Comparison of ENCODE assay signal across 24 mouse cellular contexts in the genomic region with DNA sequence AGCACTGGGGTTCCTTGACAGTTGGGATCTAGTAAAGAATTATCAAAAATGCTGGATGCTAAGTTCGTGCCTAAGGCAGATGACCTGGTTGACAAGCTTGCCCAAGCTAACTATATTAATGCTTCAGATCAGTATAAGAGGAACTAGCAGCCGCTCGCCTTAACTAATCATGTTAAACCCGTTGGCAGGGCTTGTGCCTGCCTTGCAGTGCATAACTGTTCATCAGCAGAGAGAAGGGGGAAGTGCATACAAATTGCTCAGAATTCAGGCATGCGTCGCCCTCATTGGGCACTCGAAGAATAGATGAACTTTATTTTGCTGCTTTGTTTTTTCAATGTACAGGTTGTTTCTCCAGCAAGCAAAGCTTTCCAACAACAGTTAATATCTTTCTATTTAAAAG.
"Had no signal": no experiment of that assay in that cellular context is flagged by ENCODE, and none has a peak within 500 bp of the region (broad histone marks: within the 10 kb centered on the region; RNA-seq: fewer than 3 reads in every experiment).

No protein-coding gene starts in this region.

- H3K27me3 ChIP-seq: heart, embryonic 12.5 days; kidney, embryonic 15.5 days; limb, embryonic 13.5 days; limb, embryonic 15.5 days; liver, embryonic 12.5 days had no signal

- H3K4me1 ChIP-seq: heart, embryonic 10.5 days; heart, embryonic 12.5 days; hindbrain, embryonic 13.5 days; hindbrain, embryonic 15.5 days; kidney, embryonic 15.5 days; limb, embryonic 13.5 days; limb, embryonic 15.5 days; liver, embryonic 12.5 days had no signal

- DNase-seq: gastrocnemius, postnatal 14 days; gastrocnemius, postnatal 36 days; heart, adult 18-20 months; heart, postnatal 10 days; heart, postnatal 4 days; kidney, adult 11 months; kidney, adult 2 months; kidney, adult 9 months; kidney, postnatal 14 days; kidney, postnatal 36 days; layer of hippocampus, adult 9-11 months; layer of hippocampus, postnatal 36 days; left cerebral cortex, postnatal 4 days had no signal

- H3K9ac ChIP-seq: heart, embryonic 12.5 days; hindbrain, embryonic 13.5 days; hindbrain, embryonic 15.5 days; kidney, embryonic 15.5 days; limb, embryonic 13.5 days; limb, embryonic 15.5 days; liver, embryonic 12.5 days had no signal

- ATAC-seq: hindbrain, postnatal 0 days; intestine, embryonic 16.5 days; liver, embryonic 12.5 days had no signal

- H3K9me3 ChIP-seq: heart, embryonic 10.5 days; heart, embryonic 12.5 days; hindbrain, embryonic 13.5 days; hindbrain, embryonic 15.5 days; kidney, embryonic 15.5 days; limb, embryonic 13.5 days; limb, embryonic 15.5 days; liver, embryonic 12.5 days had no signal

- H3K4me3 ChIP-seq: heart, embryonic 10.5 days; heart, embryonic 12.5 days; hindbrain, embryonic 13.5 days; hindbrain, embryonic 15.5 days; kidney, embryonic 15.5 days; limb, embryonic 13.5 days; limb, embryonic 15.5 days; liver, embryonic 12.5 days had no signal

- H3K36me3 ChIP-seq: heart, embryonic 10.5 days; heart, embryonic 12.5 days; hindbrain, embryonic 13.5 days; hindbrain, embryonic 15.5 days; kidney, embryonic 15.5 days; limb, embryonic 13.5 days; limb, embryonic 15.5 days; liver, embryonic 12.5 days had no signal

- H3K27ac ChIP-seq: heart, embryonic 10.5 days; hindbrain, embryonic 13.5 days; hindbrain, embryonic 15.5 days; hindbrain, postnatal 0 days; kidney, embryonic 15.5 days; kidney, postnatal 0 days; limb, embryonic 13.5 days; limb, embryonic 15.5 days; liver, embryonic 12.5 days had no signal

- H3K4me2 ChIP-seq: heart, embryonic 12.5 days; hindbrain, embryonic 13.5 days; hindbrain, embryonic 15.5 days; kidney, embryonic 15.5 days; limb, embryonic 13.5 days; limb, embryonic 15.5 days; liver, embryonic 12.5 days had no signal
